Comparison of ENCODE assay signal across 8 mouse cellular contexts in the genomic region with DNA sequence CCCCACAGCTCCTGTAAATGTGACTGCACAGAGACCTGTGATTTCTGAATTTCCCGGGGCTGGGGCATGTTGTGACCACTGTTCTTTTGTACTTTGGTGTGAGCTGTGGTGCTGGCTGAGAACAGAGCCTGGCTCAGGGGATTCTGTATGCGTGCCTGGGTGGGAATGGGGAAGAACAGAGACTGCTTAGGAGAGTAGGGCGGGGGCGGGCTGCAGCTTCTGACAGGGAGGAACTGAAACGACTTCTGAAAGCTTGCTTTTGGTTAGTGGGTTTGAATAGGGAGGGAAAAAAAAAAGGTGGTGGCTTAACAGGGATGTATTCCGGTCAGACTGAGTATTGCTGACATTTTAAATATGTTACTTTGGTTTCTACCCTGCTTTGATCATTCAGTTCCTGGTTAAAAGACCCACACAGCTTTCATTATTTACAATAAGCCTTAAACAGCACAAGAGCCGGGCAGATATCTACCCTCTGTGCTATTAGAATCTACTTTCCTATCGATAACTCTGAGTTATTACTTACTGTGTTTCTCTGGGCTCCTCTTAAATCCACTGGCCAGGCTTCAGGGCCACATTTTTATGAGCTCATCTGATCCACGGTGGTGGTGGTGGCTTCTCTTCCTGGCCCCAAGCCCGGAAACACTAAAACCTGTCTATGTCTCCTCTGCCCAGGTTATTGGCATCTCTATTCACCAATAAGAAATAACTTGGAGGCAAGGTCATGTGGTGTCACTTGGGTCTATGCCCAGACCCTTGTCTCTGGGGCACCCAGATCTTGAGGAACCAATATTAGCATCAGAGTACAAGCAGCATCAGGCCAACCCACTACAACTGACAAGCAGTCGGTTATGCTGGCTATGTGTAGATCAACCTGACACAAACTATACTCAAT. TPM values are rescaled to one million over a fixed set of nuclear protein-coding genes. Genes with fewer than 3 reads are reported as not detected.
A peak's percentile ranks its signal among the peaks of the same experiment; 100 is the strongest.
DNase-seq lines count a peak whose midpoint lies in the region; ATAC-seq lines count a peak whose summit lies in the region.

No protein-coding gene starts in this region.

- H3K9ac ChIP-seq in hindbrain, embryonic 11.5 days (ENCODE audit: low read depth, low read length) = no peak overlapping the region
- H3K9ac ChIP-seq in hindbrain, embryonic 16.5 days (ENCODE audit: low read depth, low read length) = no peak overlapping the region

- WGBS in hindbrain, embryonic 11.5 days = 54% methylated on average over 11 of the region's 11 CpGs
- 40% methylated on average over 11 of the region's 11 CpGs for WGBS in hindbrain, embryonic 16.5 days

- peak; percentile 66 to 77 for DNase-seq in cerebellum, postnatal 14 days
- no peak for DNase-seq in cerebellum, adult 11 months
- DNase-seq in testis, postnatal 14 days (ENCODE audit: low spot score) = peak; percentile 3
- no peak for DNase-seq in testis, postnatal 10 days (ENCODE audit: low spot score)
- peak; percentile 74 to 78 for DNase-seq in spleen, postnatal 36 days (ENCODE audit: low spot score in 2 of 2)
- DNase-seq in hindbrain, embryonic 11.5 days (ENCODE audit: low spot score) = no peak

- H3K4me2 ChIP-seq in hindbrain, embryonic 11.5 days (replicated peaks; ENCODE audit: low read depth, low read length) = no peak overlapping the region
- H3K4me2 ChIP-seq in hindbrain, embryonic 16.5 days (ENCODE audit: low read length) = no peak overlapping the region

- no peaks in the 10 kb centered on the region for H3K36me3 ChIP-seq in hindbrain, embryonic 11.5 days (ENCODE audit: control insufficient read depth, insufficient read depth, low read length)
- no peaks in the 10 kb centered on the region for H3K36me3 ChIP-seq in hindbrain, embryonic 16.5 days (ENCODE audit: control insufficient read depth, insufficient read depth, low read length)

- peak; percentile 70 for ATAC-seq in inflammation-experienced regulatory T-cells, adult 6 months
- no peak for ATAC-seq in hindbrain, embryonic 11.5 days (ENCODE audit: low FRiP score)
- ATAC-seq in hindbrain, embryonic 16.5 days = no peak

- H3K9me3 ChIP-seq in hindbrain, embryonic 11.5 days (ENCODE audit: control insufficient read depth, low read length) = no peaks in the 10 kb centered on the region
- no peaks in the 10 kb centered on the region for H3K9me3 ChIP-seq in hindbrain, embryonic 16.5 days (ENCODE audit: control insufficient read depth, low read length)

- no peaks in the 10 kb centered on the region for H3K4me1 ChIP-seq in hindbrain, embryonic 11.5 days (replicated peaks; ENCODE audit: control insufficient read depth, insufficient read depth, low read length)
- no peaks in the 10 kb centered on the region for H3K4me1 ChIP-seq in hindbrain, embryonic 16.5 days (ENCODE audit: control insufficient read depth, insufficient read depth, low read depth, low read length)

- H3K4me3 ChIP-seq in hindbrain, embryonic 11.5 days (ENCODE audit: low read depth, low read length) = no peak overlapping the region
- no peak overlapping the region for H3K4me3 ChIP-seq in hindbrain, embryonic 16.5 days (ENCODE audit: low read length)

- no peak overlapping the region for H3K27ac ChIP-seq in hindbrain, embryonic 11.5 days (ENCODE audit: low read depth, low read length)
- no peak overlapping the region for H3K27ac ChIP-seq in hindbrain, embryonic 16.5 days (ENCODE audit: low read depth, low read length)

- no peaks in the 10 kb centered on the region for H3K27me3 ChIP-seq in hindbrain, embryonic 11.5 days (ENCODE audit: control insufficient read depth, insufficient read depth, low read length)
- no peaks in the 10 kb centered on the region for H3K27me3 ChIP-seq in hindbrain, embryonic 16.5 days (replicated peaks; ENCODE audit: control insufficient read depth, insufficient read depth, low read length)

RNA-seq across cellular contexts. Expression of gene Slfn2, which starts 2.0 kb away (rescaled TPM):
- 100 to 1,000 TPM; 817 to 952 (median 818) TPM for polyA plus RNA-seq in inflammation-experienced regulatory T-cells, adult 6 months (2017; shearing (Covaris generic))
- polyA plus RNA-seq in hindbrain, embryonic 11.5 days (2014; fragmentation: Nextera tagmentation; extraction: Ambion mirVana) = 1.5 and 1.6 TPM in 2 replicates
- 1.3 TPM in 2 replicates for polyA plus RNA-seq in hindbrain, embryonic 16.5 days (2015; fragmentation: Nextera tagmentation; extraction: Ambion mirVana)

RNA-seq across cellular contexts. Expression of gene Slfn8, which starts 46.3 kb away (rescaled TPM):
- polyA plus RNA-seq in inflammation-experienced regulatory T-cells, adult 6 months (2017; shearing (Covaris generic)) = 10 to 100 TPM; 52.4 to 79.0 (median 67.6) TPM
- polyA plus RNA-seq in hindbrain, embryonic 11.5 days (2014; fragmentation: Nextera tagmentation; extraction: Ambion mirVana) = 0.28 TPM in 2 replicates
- polyA plus RNA-seq in hindbrain, embryonic 16.5 days (2015; fragmentation: Nextera tagmentation; extraction: Ambion mirVana) = 0.14 and 0.37 TPM in 2 replicates

RNA-seq across cellular contexts. Expression of gene Slfn1, which starts 49.8 kb away (rescaled TPM):
- polyA plus RNA-seq in inflammation-experienced regulatory T-cells, adult 6 months (2017; shearing (Covaris generic)) = 100 to 1,000 TPM; 143 to 239 (median 228) TPM
- not detected in 2 replicates for polyA plus RNA-seq in hindbrain, embryonic 11.5 days (2014; fragmentation: Nextera tagmentation; extraction: Ambion mirVana)
- polyA plus RNA-seq in hindbrain, embryonic 16.5 days (2015; fragmentation: Nextera tagmentation; extraction: Ambion mirVana) = 0.08 TPM in 1 of 2 replicates, not detected in the other

Comparison
In these comparisons a context has a peak if more than half of its experiments do, and no peak if none do; other contexts are left out.
1. DNase-seq: peak in cerebellum, postnatal 14 days (2 of 2), testis, postnatal 14 days (single experiment) and spleen, postnatal 36 days (2 of 2); none in cerebellum, adult 11 months (single experiment), testis, postnatal 10 days (single experiment) and hindbrain, embryonic 11.5 days (single experiment).
2. RNA of gene Slfn2, which starts 2.0 kb away (polyA plus RNA-seq): 817 to 952 TPM in inflammation-experienced regulatory T-cells, adult 6 months; 1.5 to 1.6 TPM in hindbrain, embryonic 11.5 days and 1.3 TPM in hindbrain, embryonic 16.5 days; every median in the first group is over 100 times any median in the second.
3. RNA of gene Slfn8, which starts 46.3 kb away (polyA plus RNA-seq): 52.4 to 79.0 TPM in inflammation-experienced regulatory T-cells, adult 6 months; 0.28 TPM in hindbrain, embryonic 11.5 days and 0.14 to 0.37 TPM in hindbrain, embryonic 16.5 days; every median in the first group is over 10 times any median in the second.
4. RNA of gene Slfn1, which starts 49.8 kb away (polyA plus RNA-seq): 143 to 239 TPM in inflammation-experienced regulatory T-cells, adult 6 months; 0.08 TPM in hindbrain, embryonic 16.5 days and not detected in hindbrain, embryonic 11.5 days; every median in the first group is over 100 times any median in the second.